Mouse (Mus musculus) E14TG2a.4 (cell line): ENCODE measurements around the gene Naaladl1.

ENCODE experiments used
- CTCF ChIP-seq: conservative IDR thresholded peaks from 2 replicates; pipeline ENCODE4 v1.5.1; 2014; ENCODE audit warnings: low read length
- NANOG ChIP-seq: IDR thresholded peaks from 2 replicates; pipeline ENCODE4 v1.6.1; 2014; ENCODE audit warnings: borderline replicate concordance, low read length, mixed read lengths
- POU5F1 ChIP-seq: IDR thresholded peaks from 2 replicates; pipeline ENCODE4 v1.6.1; 2014; ENCODE audit warnings: low read length, borderline replicate concordance

DNA sequence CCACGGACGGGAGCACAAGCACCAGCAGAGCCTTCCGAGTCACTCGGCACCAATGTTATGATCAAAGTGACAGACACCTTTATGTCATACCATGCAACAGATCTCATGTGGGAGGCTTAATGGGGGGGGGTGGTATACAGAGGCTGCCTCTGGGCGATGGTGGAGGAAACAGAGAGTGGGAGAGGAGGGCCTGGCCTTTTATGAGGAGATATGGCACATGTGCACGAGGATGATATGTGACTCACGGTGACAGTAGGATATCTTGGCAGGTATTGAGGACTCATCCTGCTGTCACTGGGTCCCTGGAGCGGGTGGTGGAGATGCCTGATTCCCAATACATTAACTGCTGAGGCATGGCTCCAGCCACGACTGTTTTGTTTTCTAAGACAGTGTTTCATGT lies 49.6 kb downstream of the Naaladl1 start:
- TF ChIP-seq CTCF (no peak), NANOG (no peak), POU5F1 (no peak)
